Comparison of ENCODE assay signal across 7 mouse cellular contexts in genomic region chr16:90196688-90197240, GRCm38 (mm10). TPM values are rescaled to one million over a fixed set of nuclear protein-coding genes. Genes with fewer than 3 reads are reported as not detected.
A peak's percentile ranks its signal among the peaks of the same experiment; 100 is the strongest.
DNase-seq lines count a peak whose midpoint lies in the region; ATAC-seq and TF ChIP-seq lines count a peak whose summit lies in the region.

No protein-coding gene starts in this region.

- H3K79me2 ChIP-seq in myocyte (ENCODE audit: control insufficient read depth, insufficient read depth), result no peaks in the 10 kb centered on the region

- no peaks in the 10 kb centered on the region for H3K36me3 ChIP-seq in kidney, postnatal 0 days (ENCODE audit: insufficient read depth, low read length)
- H3K36me3 ChIP-seq in intestine, embryonic 14.5 days (ENCODE audit: control insufficient read depth, insufficient read depth, low read length), result no peaks in the 10 kb centered on the region
- no peaks in the 10 kb centered on the region for H3K36me3 ChIP-seq in myocyte (ENCODE audit: control insufficient read depth, insufficient read depth)

- no peak for DNase-seq in kidney, postnatal 0 days (ENCODE audit: low spot score)
- no peak for DNase-seq in kidney, postnatal 14 days
- DNase-seq in intestine, embryonic 14.5 days (ENCODE audit: low spot score), result no peak
- DNase-seq in thymus, postnatal 4 days, result no peak
- no peak for DNase-seq in natural killer cell, adult 2 months (ENCODE audit: low spot score in 2 of 2)

- no peaks in the 10 kb centered on the region for H3K27me3 ChIP-seq in kidney, postnatal 0 days (ENCODE audit: insufficient read depth, low read length)
- no peaks in the 10 kb centered on the region for H3K27me3 ChIP-seq in intestine, embryonic 14.5 days (replicated peaks; ENCODE audit: control insufficient read depth, insufficient read depth, low read length)
- H3K27me3 ChIP-seq in myocyte (ENCODE audit: control insufficient read depth, insufficient read depth, insufficient read length), result no peaks in the 10 kb centered on the region

- no peak for ATAC-seq in kidney, postnatal 0 days (replicated peaks; ENCODE audit: low FRiP score, low read depth)
- peak; percentile 13 for ATAC-seq in common myeloid progenitor, adult 5-6 weeks (replicated peaks; ENCODE audit: low read depth, poor library complexity, severe bottlenecking)
- peak; percentile 58 for ATAC-seq in intestine, embryonic 14.5 days (replicated peaks; ENCODE audit: low FRiP score, low TSS enrichment, low read depth)

- TF ChIP-seq POLR2A in myocyte (IDR thresholded peaks at IDR 0.05; ENCODE audit: insufficient read length, low read depth), result no peak

- no peak overlapping the region for H3K27ac ChIP-seq in kidney, postnatal 0 days
- peak overlapping the region; percentile 17; the same call in 1 of the 2 replicates for H3K27ac ChIP-seq in intestine, embryonic 14.5 days (ENCODE audit: low read depth)

- H3K9me3 ChIP-seq in kidney, postnatal 0 days (replicated peaks; ENCODE audit: low read length), result no peaks in the 10 kb centered on the region
- H3K9me3 ChIP-seq in intestine, embryonic 14.5 days (ENCODE audit: control insufficient read depth, low read length), result no peaks in the 10 kb centered on the region

- no peak for TF ChIP-seq CTCF in kidney, postnatal 0 days (IDR thresholded peaks at IDR 0.05; ENCODE audit: low read depth)

- H3K4me2 ChIP-seq in kidney, postnatal 0 days (ENCODE audit: low read length), result peak overlapping the region; percentile 49
- peak overlapping the region; percentile 48 for H3K4me2 ChIP-seq in intestine, embryonic 14.5 days (ENCODE audit: low read length)
- no peak overlapping the region for H3K4me2 ChIP-seq in myocyte (ENCODE audit: low read depth)

- H3K4me1 ChIP-seq in kidney, postnatal 0 days (replicated peaks; ENCODE audit: insufficient read depth, low read length), result 0 out of 2 replicates have a peak, but pooled peaks cover 3% of the 10 kb centered on the region
- H3K4me1 ChIP-seq in intestine, embryonic 14.5 days (replicated peaks; ENCODE audit: control insufficient read depth, insufficient read depth, low read length), result no peaks in the 10 kb centered on the region; the same call in 1 of the 2 replicates

- no peak overlapping the region for H3K4me3 ChIP-seq in kidney, postnatal 0 days (replicated peaks; ENCODE audit: low read depth, low read length)
- H3K4me3 ChIP-seq in intestine, embryonic 14.5 days (ENCODE audit: low read depth, low read length), result no peak overlapping the region
- peak overlapping the region; percentile 18 for H3K4me3 ChIP-seq in myocyte

- no peak overlapping the region for H3K9ac ChIP-seq in kidney, postnatal 0 days (ENCODE audit: low read depth, low read length)
- no peak overlapping the region for H3K9ac ChIP-seq in intestine, embryonic 14.5 days (ENCODE audit: low read length)

- 75% methylated on average over 7 of the region's 7 CpGs for WGBS in kidney, postnatal 0 days
- WGBS in intestine, embryonic 14.5 days, result 60% methylated on average over 7 of the region's 7 CpGs

- no peak overlapping the region for H3ac ChIP-seq in myocyte (ENCODE audit: control insufficient read depth, insufficient read length)

TF ChIP-seq in myocyte, 11 proteins besides CTCF, POLR2A, EP300 and RAD21:
- no peak for TF ChIP-seq MAX (IDR thresholded peaks at IDR 0.05; ENCODE audit: low read depth)
- no peak for TF ChIP-seq REST (IDR thresholded peaks at IDR 0.05; ENCODE audit: insufficient read depth, insufficient read length)
- TF ChIP-seq CEBPB (IDR thresholded peaks at IDR 0.05; ENCODE audit: insufficient read depth, poor library complexity, severe bottlenecking), result no peak
- TF ChIP-seq TCF3 (IDR thresholded peaks at IDR 0.05; ENCODE audit: insufficient read length, low read depth), result no peak
- TF ChIP-seq USF1 (IDR thresholded peaks at IDR 0.05; ENCODE audit: low read depth), result no peak
- no peak for TF ChIP-seq MYOD1 (IDR thresholded peaks at IDR 0.05; ENCODE audit: control insufficient read depth in 1 of 3, insufficient read length in 2 of 3, low read depth in 2 of 3)

RNA-seq across cellular contexts. Expression of gene Sod1, which starts 23.8 kb away (rescaled TPM):
- 1,212 and 1,309 TPM in 2 replicates for polyA plus RNA-seq in kidney, postnatal 0 days (2015; fragmentation: Nextera tagmentation; extraction: Ambion mirVana)
- 776 and 837 TPM in 2 replicates for total RNA-seq in common myeloid progenitor, adult 5-6 weeks (2017)
- 1,317 and 1,355 TPM in 2 replicates for polyA plus RNA-seq in intestine, embryonic 14.5 days (2014; fragmentation: Nextera tagmentation; extraction: Ambion mirVana)
- polyA plus RNA-seq in myocyte (2012; fragmentation: generic; extraction: Trizol), result 551 TPM

RNA-seq across cellular contexts. Expression of gene Tiam1, which starts 53.2 kb away (rescaled TPM):
- 10.8 and 11.5 TPM in 2 replicates for polyA plus RNA-seq in kidney, postnatal 0 days (2015; fragmentation: Nextera tagmentation; extraction: Ambion mirVana)
- total RNA-seq in common myeloid progenitor, adult 5-6 weeks (2017), result 29.2 and 34.5 TPM in 2 replicates
- 21.4 and 23.3 TPM in 2 replicates for polyA plus RNA-seq in intestine, embryonic 14.5 days (2014; fragmentation: Nextera tagmentation; extraction: Ambion mirVana)
- polyA plus RNA-seq in myocyte (2012; fragmentation: generic; extraction: Trizol), result 2.2 TPM
